Mouse (Mus musculus): ENCODE results near the gene Cntrl.

Cntrl gene

DNA sequence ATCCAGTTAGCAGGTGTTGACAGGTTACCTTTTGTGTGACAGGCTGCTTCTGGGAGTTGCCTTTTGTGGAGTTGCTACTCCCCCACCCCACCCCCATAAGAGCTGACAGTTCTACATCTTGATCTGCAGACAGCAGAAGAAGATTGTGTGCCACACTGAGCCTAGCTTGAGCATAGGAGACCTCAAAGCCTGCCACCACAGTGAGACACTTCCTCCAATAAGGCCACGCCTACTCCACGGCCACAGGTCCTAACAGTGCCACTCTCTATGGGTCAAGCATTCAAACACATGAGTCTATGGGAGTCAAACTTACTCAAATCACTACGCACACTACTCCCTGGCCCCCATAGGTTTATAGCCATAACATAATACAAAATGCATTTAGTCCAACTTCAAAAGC, 109.4 kb downstream of the Cntrl start:
- DNase-seq (ENCODE audit: low read depth): no peak

DNA sequence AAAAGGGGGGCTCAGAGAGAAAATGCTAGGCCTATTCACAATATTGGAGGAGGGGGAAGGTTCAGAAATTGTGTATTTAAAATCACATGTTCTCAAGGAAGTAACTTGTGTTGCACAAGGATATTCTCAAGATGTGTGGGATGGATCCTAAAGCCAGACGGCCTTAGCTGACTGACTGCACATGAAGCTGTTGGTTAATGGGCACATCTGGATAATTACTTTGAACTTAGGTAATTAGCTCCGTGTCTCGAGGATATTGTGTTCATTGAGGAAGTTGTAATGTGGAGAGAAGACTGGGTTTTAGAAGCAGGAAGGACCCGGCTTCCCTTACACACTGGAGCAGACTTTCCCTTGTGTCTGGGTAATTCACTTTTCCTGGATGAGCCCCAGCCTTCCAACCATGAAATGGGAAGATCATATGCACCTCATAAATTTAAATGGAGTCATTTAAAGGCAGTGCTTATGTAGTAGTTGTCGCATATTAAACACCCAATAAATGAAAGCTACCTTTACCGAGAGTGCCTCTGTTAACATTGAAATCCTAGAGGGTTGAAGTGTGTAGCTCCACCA, 113.6 kb downstream of the Cntrl start:
- no peak for DNase-seq (ENCODE audit: low read depth)

DNA sequence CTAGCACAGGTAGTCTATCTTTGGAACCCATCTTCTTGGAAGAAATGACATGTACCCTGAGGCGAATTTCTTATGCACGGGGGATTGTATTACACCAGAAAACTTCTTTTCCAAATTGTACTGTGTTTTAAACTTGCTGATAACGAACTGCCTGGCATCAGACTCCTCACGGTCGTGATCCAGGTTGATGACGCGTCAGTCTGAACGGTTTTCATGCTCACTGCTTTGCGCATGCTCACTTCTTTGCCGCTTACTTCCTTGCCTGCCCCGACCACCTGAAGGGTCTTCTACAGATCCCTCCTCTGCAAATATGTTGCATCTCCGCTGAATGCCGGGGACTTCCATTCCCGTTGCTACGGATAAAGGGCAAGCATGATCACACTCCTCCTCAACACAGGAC, 115.0 kb downstream of the Cntrl start:
- DNase-seq (ENCODE audit: low read depth): no peak

DNA sequence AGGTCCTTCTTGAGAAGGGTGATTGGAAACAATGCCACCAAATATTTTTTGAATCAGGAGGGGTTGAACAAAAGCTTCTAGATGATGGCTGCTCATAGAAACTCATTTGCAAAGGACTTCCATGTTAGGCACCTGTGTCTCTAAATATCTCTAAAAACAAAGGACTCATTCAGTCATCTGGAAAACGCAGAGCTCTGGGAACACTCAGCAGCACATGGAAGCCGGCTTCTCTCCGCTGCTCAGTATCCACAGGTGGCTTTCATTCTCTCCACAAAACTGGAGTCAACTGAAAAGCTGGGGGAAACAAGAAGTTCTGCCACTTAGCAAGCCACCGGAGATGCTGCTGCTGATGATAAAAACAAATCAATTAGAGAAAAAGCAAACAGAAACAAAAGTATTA, 118.9 kb downstream of the Cntrl start:
- DNase-seq (ENCODE audit: low read depth): no peak
